Mouse (Mus musculus) heart, postnatal 0 days (tissue): Measurements from ENCODE around the gene 1700018B08Rik. TPM values are rescaled to one million over a fixed set of nuclear protein-coding genes. Genes with fewer than 3 reads are reported as not detected.

Experiments used
- ATAC-seq: fragments of 200-750 bp; cut with Nextera tagmentation; 2 replicates; pipeline ENCODE4 v1.8.0; 2017; ENCODE audit warnings: low read depth, moderate number of reproducible peaks, moderate library complexity; ENCODE audit not compliant: insufficient read depth
- DNase-seq: peaks from one replicate; pipeline ENCODE4 v3.0.0-alpha.2; 2016; ENCODE audit warnings: low spot score
- H3K27ac ChIP-seq: fragments of 300-500 bp; sonication (generic); 2 replicates; pipeline ENCODE4 v1.5.1; 2014; ENCODE audit warnings: low read depth, mild to moderate bottlenecking
- H3K27me3 ChIP-seq: fragments of 300-500 bp; sonication (generic); 2 replicates; pipeline ENCODE4 v1.6.1; 2014; ENCODE audit warnings: low read length, mixed read lengths; ENCODE audit not compliant: control insufficient read depth, insufficient read depth
- H3K36me3 ChIP-seq: fragments of 300-500 bp; sonication (generic); replicated peaks from 2 replicates; pipeline ENCODE4 v1.6.1; 2014; ENCODE audit warnings: low read length, mixed read lengths; ENCODE audit not compliant: control insufficient read depth, insufficient read depth
- H3K4me1 ChIP-seq: fragments of 300-500 bp; sonication (generic); 2 replicates; pipeline ENCODE4 v1.6.1; 2014; ENCODE audit warnings: antibody characterized with exemption; ENCODE audit not compliant: control insufficient read depth, insufficient read depth
- H3K4me2 ChIP-seq: fragments of 300-500 bp; sonication (generic); 2 replicates; pipeline ENCODE4 v1.6.1; 2014; ENCODE audit warnings: low read depth, mild to moderate bottlenecking, low read length, moderate library complexity
- H3K4me3 ChIP-seq: fragments of 300-500 bp; sonication (generic); 2 replicates; pipeline ENCODE4 v1.5.1; 2014; ENCODE audit warnings: low read depth, low read length
- H3K9ac ChIP-seq: fragments of 300-500 bp; sonication (generic); replicated peaks from 2 replicates; pipeline ENCODE4 v1.6.1; 2014; ENCODE audit warnings: low read depth, low read length, mixed read lengths
- H3K9me3 ChIP-seq: fragments of 300-500 bp; sonication (generic); replicated peaks from 2 replicates; pipeline ENCODE4 v1.6.1; 2016; ENCODE audit warnings: low read length; ENCODE audit not compliant: control insufficient read depth
- CTCF ChIP-seq: IDR thresholded peaks from 2 replicates; pipeline ENCODE4 v1.5.1; 2016; ENCODE audit warnings: antibody characterized with exemption, control low read depth, low read depth
- EP300 ChIP-seq: IDR thresholded peaks from 2 replicates; pipeline ENCODE4 v1.6.1; 2016; ENCODE audit warnings: antibody characterized with exemption, low read depth
- WGBS: fragments of 180-500 bp; shearing (Covaris S2); extraction: QIAGEN DNeasy Blood & Tissue Kit; methylation state at CpG from one replicate; pipeline ENCODE4 v1.1.7; 2014; 5-methylcytosine and 5-hydroxymethylcytosine counted together
- polyA plus RNA-seq: library from polyadenylated mRNA; unstranded; fragments of >200 nt; fragmentation: Nextera tagmentation; extraction: Ambion mirVana; gene quantifications from 2 replicates; pipeline ENCODE4 v1.2.1, GENCODE M21; 2015
- total RNA-seq: library from RNA; depleted of rRNA; stranded (reverse); fragments of >200 nt; gene quantifications from 2 replicates; pipeline ENCODE4 v1.2.3, GENCODE M21; 2014; ENCODE audit warnings: low replicate concordance

1700018B08Rik gene
- total and polyA plus RNA-seq, 2 experiments from 2014 or later, result not detected

DNA sequence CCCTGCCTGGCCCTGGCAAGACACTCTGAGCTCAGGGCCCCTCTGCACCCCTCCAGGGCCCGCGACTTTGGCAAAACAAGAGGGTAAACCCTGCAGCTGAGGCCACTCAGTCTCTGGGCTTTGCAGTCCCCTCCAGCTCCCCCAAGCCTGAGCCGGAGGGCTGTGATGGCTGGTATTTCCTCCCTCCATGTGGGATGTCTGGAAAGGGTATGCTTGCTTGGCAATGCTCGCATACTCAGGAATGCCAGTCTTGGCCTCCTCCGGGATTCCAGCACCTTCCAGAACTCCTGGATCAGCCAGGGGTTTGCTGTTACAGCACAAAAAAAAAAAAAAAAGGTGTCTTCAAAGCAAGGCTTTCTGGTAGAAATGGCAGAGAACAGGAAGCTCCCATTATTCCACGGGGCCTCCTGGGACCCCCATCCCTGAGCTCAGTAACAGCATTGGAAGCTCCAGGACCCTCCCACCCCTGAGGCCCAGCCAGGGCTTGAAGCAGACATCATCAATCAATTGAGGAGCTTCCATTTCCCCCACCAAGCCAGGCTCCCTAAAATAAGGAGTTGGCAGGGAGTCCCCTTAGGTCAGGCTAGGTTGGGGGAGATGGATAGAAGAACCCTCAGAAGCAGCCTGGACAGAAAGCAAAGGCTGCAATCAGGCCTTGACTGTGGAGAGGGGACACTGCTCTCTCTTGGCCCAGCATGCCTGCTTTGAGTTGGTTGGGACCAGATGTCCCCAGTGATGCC, 17.1 kb downstream of the 1700018B08Rik start:
- Histone ChIP-seq H3K4me2 (no peak overlapping the region), H3K36me3 (no peaks in the 10 kb centered on the region), H3K9me3 (no peaks in the 10 kb centered on the region), H3K9ac (no peak overlapping the region), H3K4me3 (no peak overlapping the region), H3K27me3 (peaks cover 5% of the 10 kb centered on the region; the same call in 1 of the 2 replicates), H3K4me1 (0 out of 2 replicates have a peak, but pooled peaks cover 2% of the 10 kb centered on the region), H3K27ac (no peak overlapping the region)
- DNase-seq (no peak), ATAC-seq (no peak; the same call in 1 of the 2 replicates)
- 47% methylated on average over 6 of the region's 6 CpGs for WGBS
- TF ChIP-seq EP300 (no peak), CTCF (no peak)

DNA sequence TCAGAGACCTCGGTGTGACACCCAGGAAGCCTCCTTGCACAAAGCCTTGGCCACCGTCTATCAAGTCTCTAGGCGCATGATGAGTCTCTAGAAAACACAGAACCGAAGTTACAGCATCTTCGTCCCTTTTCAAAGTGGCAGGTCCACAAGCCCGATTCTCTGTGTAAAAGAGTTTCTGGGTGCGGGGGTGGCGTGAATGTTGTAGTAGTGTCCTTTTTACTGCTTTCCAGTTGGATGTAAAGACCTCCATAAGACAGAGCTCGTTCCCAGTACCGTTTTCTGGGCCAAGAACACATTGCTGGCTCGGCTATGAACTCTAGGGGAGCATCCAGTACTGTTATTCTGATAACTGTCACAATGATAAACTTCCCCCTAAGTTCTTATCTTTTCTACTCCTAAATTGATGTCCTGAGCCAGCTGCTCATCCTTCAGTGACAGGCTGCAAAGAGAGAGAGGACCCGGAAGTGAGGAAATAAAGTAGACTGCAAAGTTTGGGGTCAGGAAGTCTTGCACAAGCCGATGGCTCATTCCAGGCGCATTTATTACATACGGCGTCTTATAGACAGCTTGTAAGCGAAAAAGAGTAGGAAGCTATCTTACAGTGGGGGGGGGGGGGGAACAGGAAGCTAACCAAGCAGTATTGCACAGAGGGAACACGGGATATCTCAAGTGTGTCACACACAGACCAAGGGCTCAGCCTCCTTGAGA, 18.9 kb downstream of the 1700018B08Rik start:
- H3K27ac ChIP-seq, result no peak overlapping the region
- H3K36me3 ChIP-seq, result no peaks in the 10 kb centered on the region
- TF ChIP-seq EP300 (no peak), CTCF (no peak)
- WGBS, result 60% methylated on average over 18 of the region's 18 CpGs
- H3K9me3 ChIP-seq, result no peaks in the 10 kb centered on the region
- H3K4me1 ChIP-seq, result 0 out of 2 replicates have a peak, but pooled peaks cover 2% of the 10 kb centered on the region
- no peak for DNase-seq
- no peak overlapping the region for H3K9ac ChIP-seq
- no peak for ATAC-seq
- no peaks in the 10 kb centered on the region for H3K27me3 ChIP-seq
- no peak overlapping the region for H3K4me3 ChIP-seq
- no peak overlapping the region for H3K4me2 ChIP-seq

DNA sequence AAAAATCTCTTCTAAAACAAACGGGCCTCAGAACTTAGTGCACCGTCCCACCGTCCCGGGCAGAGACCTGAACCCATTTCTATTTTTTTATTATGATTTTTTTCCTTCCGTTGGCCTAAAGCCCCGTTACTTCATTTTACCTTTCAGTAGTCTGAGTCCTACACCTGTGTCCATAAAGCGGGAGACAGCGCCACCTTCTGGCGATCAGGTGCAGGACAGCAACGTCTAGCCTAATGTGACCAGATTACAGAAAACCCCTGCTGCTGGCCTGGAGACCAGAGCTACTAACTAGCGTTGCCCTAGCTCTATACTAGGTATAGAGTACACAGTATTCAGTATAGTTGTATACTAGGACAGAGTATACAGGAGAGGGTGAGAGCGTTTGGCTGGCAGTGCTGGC, 30.7 kb downstream of the 1700018B08Rik start:
- peak; percentile 54 for DNase-seq

DNA sequence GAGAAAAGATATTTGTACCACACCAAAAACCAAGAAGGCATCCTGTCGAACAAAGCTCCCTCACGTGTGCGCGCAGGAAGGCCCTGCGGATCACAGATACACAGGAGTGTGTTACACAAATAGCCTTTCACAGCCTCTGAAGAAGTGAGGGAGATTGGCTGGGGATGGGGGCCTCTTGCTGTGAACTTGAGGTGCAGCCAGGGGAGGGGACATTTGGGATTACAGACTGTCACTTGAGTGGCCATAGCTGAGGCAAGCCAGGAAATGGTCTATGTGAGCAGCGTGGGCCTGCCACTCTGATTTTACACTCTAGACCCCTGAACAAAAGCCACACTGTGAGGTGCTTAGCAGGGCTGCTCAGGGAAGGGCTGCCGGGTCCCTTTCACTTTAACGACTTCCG, 32.4 kb downstream of the 1700018B08Rik start:
- H3K27me3 ChIP-seq, result peaks cover 25% of the 10 kb centered on the region
- no peak overlapping the region for H3K9ac ChIP-seq
- ATAC-seq (no peak), DNase-seq (no peak)
- TF ChIP-seq EP300, result no peak
- H3K4me3 ChIP-seq, result no peak overlapping the region
- no peaks in the 10 kb centered on the region for H3K36me3 ChIP-seq
- H3K4me2 ChIP-seq, result no peak overlapping the region
- H3K4me1 ChIP-seq, result no peaks in the 10 kb centered on the region
- no peaks in the 10 kb centered on the region for H3K9me3 ChIP-seq
- 64% methylated on average over 9 of the region's 9 CpGs for WGBS
- no peak overlapping the region for H3K27ac ChIP-seq

More for the DNA sequence above, 30.7 kb downstream of the 1700018B08Rik start:
- H3K4me3 ChIP-seq, result no peak overlapping the region
- peaks cover 25% of the 10 kb centered on the region for H3K27me3 ChIP-seq
- peak; percentile 78 for ATAC-seq
- no peaks in the 10 kb centered on the region for H3K4me1 ChIP-seq
- no peak overlapping the region for H3K9ac ChIP-seq
- TF ChIP-seq CTCF (peak; percentile 98), EP300 (no peak)
- H3K36me3 ChIP-seq, result no peaks in the 10 kb centered on the region
- H3K9me3 ChIP-seq, result no peaks in the 10 kb centered on the region
- 4% methylated on average over 12 of the region's 12 CpGs for WGBS
- no peak overlapping the region for H3K27ac ChIP-seq
- no peak overlapping the region for H3K4me2 ChIP-seq

DNA sequence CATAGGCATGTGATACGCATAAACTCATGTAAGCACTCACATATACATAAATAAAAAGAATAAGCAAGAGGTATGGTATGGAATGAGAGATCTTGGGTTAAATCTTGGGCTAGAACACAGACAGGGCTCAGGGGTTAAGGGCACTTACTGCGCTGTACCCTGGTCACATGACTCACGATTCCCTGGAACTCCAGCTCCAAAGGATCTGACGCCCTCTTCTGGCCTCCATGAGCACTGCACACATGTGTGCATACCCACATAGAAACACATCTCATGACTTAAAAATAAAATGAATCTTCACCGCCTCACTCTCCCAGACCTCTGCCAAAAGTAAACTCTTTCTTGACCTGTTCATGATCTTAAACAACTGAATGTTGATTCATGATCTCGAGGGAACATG, 46.5 kb downstream of the 1700018B08Rik start:
- ATAC-seq (no peak), DNase-seq (no peak)
- no peak overlapping the region for H3K4me2 ChIP-seq
- H3K27ac ChIP-seq, result no peak overlapping the region
- whole genome bisulfite sequencing, result 83% methylated on average over 6 of the region's 6 CpGs
- H3K9me3 ChIP-seq, result no peaks in the 10 kb centered on the region
- no peaks in the 10 kb centered on the region for H3K36me3 ChIP-seq
- H3K27me3 ChIP-seq, result no peaks in the 10 kb centered on the region
- no peaks in the 10 kb centered on the region for H3K4me1 ChIP-seq
- TF ChIP-seq EP300, result no peak
- no peak for TF ChIP-seq CTCF
- H3K4me3 ChIP-seq, result no peak overlapping the region
- H3K9ac ChIP-seq, result no peak overlapping the region
